Mouse (Mus musculus): ENCODE data around the gene Crlf1. TPM values are rescaled to one million over a fixed set of nuclear protein-coding genes. Genes with fewer than 3 reads are reported as not detected.

Crlf1 gene
- total RNA-seq, 2 experiments from 2014 or later: 0.22 to 0.29 TPM

GRCm38 (mm10) chr8:70539077-70539813 is 46.3 kb downstream of the Crlf1 start, which contains the start of gene Ell:
Gene Ell, plus strand, starts transcription at chr8:70539457.
- intact Hi-C loops (cut with DNase I): loop anchor here (1.0 kb wide), 1 partner anchor 29 kb away; the partner anchor contains the start of gene Uba52

GRCm38 (mm10) chr8:70540013-70540506 is 47.1 kb downstream of the Crlf1 start:
- no peak for DNase-seq
- intact Hi-C loops (cut with DNase I): loop anchor here (5.0 kb wide), 1 partner anchor 47 kb away; no protein-coding TSS in a partner anchor

More at GRCm38 (mm10) chr8:70539077-70539813, 46.3 kb downstream of the Crlf1 start, which contains the start of gene Ell:
- DNase-seq: peak; percentile 99 to 100

- DNase-seq: no peak
- intact Hi-C loops (cut with DNase I): loop anchor here (5.0 kb wide), 1 partner anchor 47 kb away; no protein-coding TSS in a partner anchor
These were observed 47.6 kb downstream of the Crlf1 start for GRCm38 (mm10) chr8:70540507-70541071.

- intact Hi-C loops (cut with DNase I): loop anchor here (5.0 kb wide), 1 partner anchor 46 kb away; no protein-coding TSS in a partner anchor
- DNase-seq: no peak
These were observed 48.1 kb downstream of the Crlf1 start for GRCm38 (mm10) chr8:70541081-70541480.

- intact Hi-C loops (cut with DNase I): loop anchor here (5.0 kb wide), 1 partner anchor 43 kb away; no protein-coding TSS in a partner anchor
- peak in 1 of 2 experiments; percentile 32 for DNase-seq
These were observed 51.3 kb downstream of the Crlf1 start for GRCm38 (mm10) chr8:70544200-70544687.

GRCm38 (mm10) chr8:70546412-70546811 is 53.5 kb downstream of the Crlf1 start:
- no peak for DNase-seq
- intact Hi-C loops (cut with DNase I): no loop called here

GRCm38 (mm10) chr8:70547762-70548161 is 54.8 kb downstream of the Crlf1 start:
- intact Hi-C loops (cut with DNase I): no loop called here
- no peak for DNase-seq

GRCm38 (mm10) chr8:70549412-70550184 is 56.6 kb downstream of the Crlf1 start:
- intact Hi-C loops (cut with DNase I): no loop called here
- no peak for DNase-seq

GRCm38 (mm10) chr8:70551558-70552161 is 58.7 kb downstream of the Crlf1 start:
- no peak for DNase-seq
- intact Hi-C loops (cut with DNase I): no loop called here

- intact Hi-C loops (cut with DNase I): no loop called here
- DNase-seq: no peak
These were observed 59.9 kb downstream of the Crlf1 start for GRCm38 (mm10) chr8:70552836-70553235.

Other genes starting within 250 kb of the Crlf1 start
- 10 to 100 TPM; 16.6 to 18.0 TPM for gene Homer3, start 210.3 kb upstream of the Crlf1 start, total RNA-seq (2021)
- gene Ddx49, start 190.7 kb upstream of the Crlf1 start, total RNA-seq (2021): 10 to 100 TPM; 28.9 to 29.0 TPM
- 100 to 1,000 TPM; 160 to 164 TPM for gene Cope, start 190.6 kb upstream of the Crlf1 start, total RNA-seq (2021)
- gene Cers1, start 177.4 kb upstream of the Crlf1 start, total RNA-seq (2021): under 1 TPM; 0.56 to 0.72 TPM
- not detected for gene Gdf1, start 163.3 kb upstream of the Crlf1 start, total RNA-seq (2021)
- 10 to 100 TPM; 41.3 to 44.0 TPM for gene Upf1, start 139.9 kb upstream of the Crlf1 start, total RNA-seq (2021)
- 1 to 10 TPM; 2.4 to 3.8 TPM for gene Comp, start 119.6 kb upstream of the Crlf1 start, total RNA-seq (2021)
- gene Crtc1, start 53.6 kb upstream of the Crlf1 start, total RNA-seq (2021): 1 to 10 TPM; 7.7 to 9.5 TPM
- gene Klhl26, start 16.2 kb upstream of the Crlf1 start, total RNA-seq (2021): 1 to 10 TPM; 5.5 to 6.9 TPM
- not detected for gene Tmem59l, start 5.8 kb upstream of the Crlf1 start, total RNA-seq (2021)
- 100 to 1,000 TPM; 105 TPM for gene Rex1bd, start 13.6 kb downstream of the Crlf1 start, total RNA-seq (2021)
- 1,000 to 10,000 TPM; 1,458 to 1,541 TPM for gene Uba52, start 17.6 kb downstream of the Crlf1 start, total RNA-seq (2021)
- 100 to 1,000 TPM; 150 to 163 TPM for gene Fkbp8, start 34.6 kb downstream of the Crlf1 start, total RNA-seq (2021)
- gene Kxd1, start 34.8 kb downstream of the Crlf1 start, total RNA-seq (2021): 10 to 100 TPM; 75.3 to 76.6 TPM
- 10 to 100 TPM; 15.5 to 16.5 TPM for gene Ell, start 46.3 kb downstream of the Crlf1 start, total RNA-seq (2021)
- 10 to 100 TPM; 25.8 to 27.7 TPM for gene Isyna1, start 101.2 kb downstream of the Crlf1 start, total RNA-seq (2021)
- gene Ssbp4, start 115.7 kb downstream of the Crlf1 start, total RNA-seq (2021): 10 to 100 TPM; 39.7 to 46.4 TPM
- 1 to 10 TPM; 1.8 to 2.5 TPM for gene Lrrc25, start 123.0 kb downstream of the Crlf1 start, total RNA-seq (2021)
- gene Gdf15, start 139.3 kb downstream of the Crlf1 start, total RNA-seq (2021): 1 to 10 TPM in 1 of 2 experiments, under 1 TPM in 1; 0.41 to 1.6 TPM
- gene Pgpep1, start 167.2 kb downstream of the Crlf1 start, total RNA-seq (2021): 10 to 100 TPM; 38.4 to 46.8 TPM
- gene Lsm4, start 180.1 kb downstream of the Crlf1 start, total RNA-seq (2021): 10 to 100 TPM; 75.0 to 76.5 TPM
- 100 to 1,000 TPM; 159 to 162 TPM for gene Jund, start 205.8 kb downstream of the Crlf1 start, total RNA-seq (2021)
- gene Iqcn, start 210.3 kb downstream of the Crlf1 start, total RNA-seq (2021): under 1 TPM; 0.10 to 0.12 TPM
- gene Gm3336, start 225.4 kb downstream of the Crlf1 start, total RNA-seq (2021): not detected
- 1 to 10 TPM; 4.5 to 4.6 TPM for gene Pde4c, start 230.6 kb downstream of the Crlf1 start, total RNA-seq (2021)